Mouse (Mus musculus) thymus, adult 2 months (tissue): Measurements from ENCODE around the gene Pde4a. TPM values are rescaled to one million over a fixed set of nuclear protein-coding genes. Genes with fewer than 3 reads are reported as not detected.
A peak's percentile ranks its signal among the peaks of the same experiment; 100 is the strongest.

ENCODE experiments used
- DNase-seq: peaks from one replicate; pipeline ENCODE4 v3.0.0; 2021
- H3K27ac ChIP-seq: fragments of 200-500 bp; 2 replicates; pipeline ENCODE4 v1.5.1; 2012; ENCODE audit warnings: low read length, control low read depth; ENCODE audit not compliant: control insufficient read depth, insufficient read depth
- H3K27me3 ChIP-seq: fragments of 200-500 bp; 2 replicates; pipeline ENCODE4 v1.6.1; 2012; ENCODE audit warnings: mild to moderate bottlenecking, low read length, moderate library complexity, mixed read lengths; ENCODE audit not compliant: control insufficient read depth, insufficient read depth
- H3K36me3 ChIP-seq: fragments of 200-500 bp; 2 replicates; pipeline ENCODE4 v1.6.1; 2012; ENCODE audit warnings: mild to moderate bottlenecking, low read length, moderate library complexity; ENCODE audit not compliant: control insufficient read depth, insufficient read depth
- H3K4me1 ChIP-seq: fragments of 200-500 bp; replicated peaks from 2 replicates; pipeline ENCODE4 v1.6.1; 2012; ENCODE audit warnings: low read length; ENCODE audit not compliant: control insufficient read depth, insufficient read depth
- H3K4me3 ChIP-seq: fragments of 200-500 bp; 2 replicates; pipeline ENCODE4 v1.5.1; 2012; ENCODE audit warnings: mild to moderate bottlenecking, low read length, control low read depth, moderate library complexity; ENCODE audit not compliant: control insufficient read depth, insufficient read depth
- CTCF ChIP-seq: fragments of 200-500 bp; IDR thresholded peaks from 2 replicates; pipeline ENCODE4 v1.5.1; 2012; ENCODE audit warnings: mild to moderate bottlenecking, control low read depth, low read length, moderate library complexity, borderline replicate concordance; ENCODE audit not compliant: control insufficient read depth, poor library complexity, insufficient read depth; ENCODE audit errors: extremely low read depth
- POLR2A ChIP-seq: fragments of 200-500 bp; IDR thresholded peaks from 2 replicates; pipeline ENCODE4 v1.6.1; 2012; ENCODE audit warnings: mild to moderate bottlenecking, low read length, control low read depth, moderate library complexity; ENCODE audit not compliant: control insufficient read depth, poor library complexity, insufficient read depth; ENCODE audit errors: extremely low read depth
- WGBS: fragments of 180-500 bp; shearing (Covaris S2); methylation state at CpG from one replicate; pipeline ENCODE4 v1.1.7; 2018; 5-methylcytosine and 5-hydroxymethylcytosine counted together
- polyA plus RNA-seq: library from polyadenylated mRNA; depleted of rRNA; stranded (reverse); fragments of >200 nt; gene quantifications from 2 replicates; pipeline ENCODE4 v1.2.3, GENCODE M21; 2012

Pde4a gene
- polyA plus RNA-seq, 1 experiment = 6.8 TPM

DNA sequence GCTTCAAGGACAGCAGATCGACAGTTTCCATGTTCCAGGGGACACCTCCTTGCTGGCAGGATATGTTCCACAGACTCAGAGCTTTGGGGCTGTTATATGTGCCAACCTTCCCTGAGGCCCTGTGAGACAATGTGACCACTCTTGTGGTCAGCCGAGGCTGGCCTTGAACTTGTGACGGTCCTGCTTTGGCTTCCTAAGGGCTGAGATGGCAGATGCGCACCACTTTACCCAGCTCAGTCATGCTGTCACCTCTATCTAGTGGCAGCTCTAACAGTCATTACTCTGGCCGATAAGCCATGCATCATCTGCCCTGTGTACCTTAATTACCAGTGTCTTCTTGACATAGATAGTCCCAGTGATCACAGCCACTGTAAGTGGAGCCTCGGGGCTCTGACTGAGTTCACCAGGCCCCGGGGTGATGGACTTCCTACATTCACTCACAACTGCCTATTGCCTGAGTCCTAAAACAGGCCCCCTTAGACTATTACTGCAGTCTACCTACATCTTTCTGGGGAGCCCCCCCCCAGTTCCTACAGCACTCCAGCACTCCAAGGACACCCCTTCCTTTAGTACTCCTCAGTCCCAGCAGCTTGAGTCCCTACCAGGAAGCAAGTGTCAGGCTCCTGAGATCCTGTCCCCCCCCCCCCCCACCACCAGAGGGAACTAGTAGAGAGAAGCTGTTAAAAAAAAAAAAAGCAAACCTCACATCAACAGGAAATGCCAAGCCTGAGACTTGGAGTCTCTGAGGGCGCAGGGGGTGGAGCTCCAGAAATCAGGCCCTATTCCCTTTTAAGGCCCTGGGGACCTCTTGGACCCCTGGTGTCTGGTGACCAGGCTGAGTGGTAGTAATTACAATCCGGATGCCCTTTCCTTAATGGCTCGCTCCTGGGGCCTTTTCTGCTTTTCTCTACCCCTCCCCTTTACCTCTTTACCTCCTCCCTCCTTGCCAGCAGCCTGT is 1.9 kb downstream of the Pde4a start:
- TF ChIP-seq CTCF = no peak
- no peak for TF ChIP-seq POLR2A
- H3K4me1 ChIP-seq = peaks cover 58% of the 10 kb centered on the region
- peak overlapping the region; percentile 79 for H3K27ac ChIP-seq
- 59% methylated on average over 10 of the region's 10 CpGs for WGBS
- no peaks in the 10 kb centered on the region for H3K36me3 ChIP-seq
- DNase-seq = peak; percentile 32
- peak overlapping the region; percentile 48 for H3K4me3 ChIP-seq
- H3K27me3 ChIP-seq = peaks cover 4% of the 10 kb centered on the region; the same call in 1 of the 2 replicates

- H3K4me1 ChIP-seq = peaks cover 62% of the 10 kb centered on the region
- peaks cover 4% of the 10 kb centered on the region; the same call in 1 of the 2 replicates for H3K27me3 ChIP-seq
- no peaks in the 10 kb centered on the region for H3K36me3 ChIP-seq
- peak overlapping the region; percentile 48 for H3K4me3 ChIP-seq
- WGBS = 6% methylated on average over 30 of the region's 30 CpGs
- DNase-seq = peak; percentile 80
- TF ChIP-seq CTCF (peak; percentile 91), POLR2A (no peak)
- peak overlapping the region; percentile 79 for H3K27ac ChIP-seq
Measured at GRCm38 (mm10) chr9:21168161-21169123, 2.9 kb downstream of the Pde4a start.

GRCm38 (mm10) chr9:21169157-21169556 is 3.6 kb downstream of the Pde4a start:
- H3K27me3 ChIP-seq = peaks cover 4% of the 10 kb centered on the region; the same call in 1 of the 2 replicates
- H3K36me3 ChIP-seq = no peaks in the 10 kb centered on the region
- H3K4me3 ChIP-seq = no peak overlapping the region
- no peak overlapping the region for H3K27ac ChIP-seq
- WGBS = 63% methylated on average over 1 of the region's 1 CpGs
- H3K4me1 ChIP-seq = peaks cover 58% of the 10 kb centered on the region
- TF ChIP-seq CTCF = no peak
- no peak for TF ChIP-seq POLR2A
- no peak for DNase-seq

GRCm38 (mm10) chr9:21172364-21172763 is 6.8 kb downstream of the Pde4a start:
- WGBS = 39% methylated on average over 6 of the region's 6 CpGs
- Histone ChIP-seq H3K36me3 (no peaks in the 10 kb centered on the region), H3K4me3 (no peak overlapping the region), H3K27me3 (no peaks in the 10 kb centered on the region), H3K4me1 (peaks cover 33% of the 10 kb centered on the region), H3K27ac (peak overlapping the region; percentile 39; the same call in 1 of the 2 replicates)
- TF ChIP-seq CTCF = no peak
- no peak for TF ChIP-seq POLR2A
- DNase-seq = no peak

DNA sequence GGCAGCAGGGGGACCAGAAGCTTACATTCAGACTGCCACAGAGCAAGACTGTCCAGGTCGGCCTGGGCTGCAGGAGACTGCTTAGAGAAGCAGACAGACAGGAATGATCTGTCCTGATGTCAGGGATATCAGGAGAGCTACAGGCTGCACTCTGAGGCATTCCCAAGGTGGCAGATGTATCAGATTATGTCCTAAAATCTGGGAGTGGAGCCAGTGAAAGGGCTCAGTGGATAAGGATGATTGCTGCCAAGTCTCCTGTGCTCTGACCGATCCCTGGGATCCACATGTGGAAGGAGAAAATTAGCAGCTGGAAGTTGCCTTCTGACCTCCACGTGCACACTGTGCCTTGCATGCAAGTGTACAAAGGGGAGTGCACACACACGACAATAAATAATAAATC is 14.9 kb downstream of the Pde4a start:
- no peaks in the 10 kb centered on the region for H3K36me3 ChIP-seq
- H3K27me3 ChIP-seq = no peaks in the 10 kb centered on the region
- H3K4me1 ChIP-seq = peaks cover 18% of the 10 kb centered on the region
- TF ChIP-seq CTCF (no peak), POLR2A (no peak)
- no peak for DNase-seq
- H3K27ac ChIP-seq = no peak overlapping the region
- H3K4me3 ChIP-seq = no peak overlapping the region
- WGBS = 93% methylated on average over 4 of the region's 4 CpGs

- WGBS = 88% methylated on average over 1 of the region's 1 CpGs
- Histone ChIP-seq H3K36me3 (no peaks in the 10 kb centered on the region), H3K4me1 (peaks cover 18% of the 10 kb centered on the region), H3K27ac (no peak overlapping the region), H3K4me3 (no peak overlapping the region), H3K27me3 (no peaks in the 10 kb centered on the region)
- DNase-seq = no peak
- no peak for TF ChIP-seq CTCF
- TF ChIP-seq POLR2A = no peak
Measured at GRCm38 (mm10) chr9:21180841-21181240, 15.3 kb downstream of the Pde4a start.
